Mouse (Mus musculus): ENCODE results near the gene Tmem190.

- TF ChIP-seq GATA2 (IDR thresholded peaks at IDR 0.05; ENCODE audit: borderline replicate concordance, low read depth, low read length), result no peak
- no peak for TF ChIP-seq CTCF (IDR thresholded peaks at IDR 0.05; ENCODE audit: low read depth, low read length)
Observed at GRCm38 (mm10) chr7:4776861-4777830, 5.6 kb upstream of the Tmem190 start.

Measured in G1E (cell line).